Mouse (Mus musculus): ENCODE measurements around the gene Tmco1.
"Not testable (repeated sequence)": the region's sequence is repeated elsewhere in the genome, so short reads cannot be mapped to it uniquely, and the experiment has no call there.

The Tmco1 gene

GRCm38 (mm10) chr1:167339177-167339781 is 31.1 kb downstream of the Tmco1 start:
- no peak for DNase-seq

- no peak for DNase-seq
Observed at GRCm38 (mm10) chr1:167340111-167340787, 32.1 kb downstream of the Tmco1 start.

GRCm38 (mm10) chr1:167340910-167341528 is 32.8 kb downstream of the Tmco1 start:
- DNase-seq: no peak

DNA sequence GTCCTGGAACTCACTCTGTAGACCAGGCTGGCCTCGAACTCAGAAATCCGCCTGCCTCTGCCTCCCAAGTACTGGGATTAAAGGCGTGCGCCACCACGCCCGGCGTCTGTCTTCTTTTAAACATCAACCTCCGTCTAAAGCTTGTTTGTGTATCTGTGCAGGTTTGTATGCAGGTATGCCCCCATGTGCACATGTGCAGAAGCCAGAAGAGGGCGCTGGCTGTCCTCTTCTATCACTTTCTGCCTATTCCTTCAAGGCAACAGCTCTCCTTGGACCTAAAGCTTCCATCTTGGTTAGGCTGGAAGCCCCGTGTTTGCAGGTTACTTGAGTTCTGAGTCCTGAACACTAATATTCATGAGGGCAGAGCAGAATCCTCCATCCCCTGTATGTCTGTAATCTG is 34.7 kb downstream of the Tmco1 start:
- DNase-seq: no peak

- not testable (repeated sequence) for DNase-seq
Observed at GRCm38 (mm10) chr1:167345994-167346520, 37.9 kb downstream of the Tmco1 start.

DNA sequence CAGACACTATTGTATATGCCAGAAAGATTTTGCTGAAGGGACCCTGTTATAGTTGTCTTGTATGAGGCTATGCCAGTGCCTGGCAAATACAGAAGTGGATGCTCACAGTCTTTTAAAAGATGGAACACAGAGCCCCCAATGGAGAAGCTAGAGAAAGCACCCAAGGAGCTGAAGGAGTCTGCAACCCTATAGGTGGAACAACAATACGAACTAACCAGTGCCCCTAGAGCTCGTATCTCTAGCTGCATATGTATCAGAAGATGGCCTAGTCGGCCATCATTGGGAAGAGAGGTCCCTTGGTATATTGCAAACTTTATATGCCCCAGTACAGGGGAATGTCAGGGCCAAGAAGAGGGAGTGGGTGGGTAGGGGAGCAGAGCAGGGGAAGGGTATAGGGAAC is 41.0 kb downstream of the Tmco1 start:
- DNase-seq: not testable (repeated sequence)

- peak; percentile 96 to 97 for DNase-seq
Observed at GRCm38 (mm10) chr1:167349815-167350596, 41.8 kb downstream of the Tmco1 start, which contains the start of gene Aldh9a1. Gene Aldh9a1 (plus strand): TSS chr1:167349991.

GRCm38 (mm10) chr1:167350597-167351415 is 42.6 kb downstream of the Tmco1 start:
- DNase-seq: peak in 1 of 2 experiments; percentile 39

DNA sequence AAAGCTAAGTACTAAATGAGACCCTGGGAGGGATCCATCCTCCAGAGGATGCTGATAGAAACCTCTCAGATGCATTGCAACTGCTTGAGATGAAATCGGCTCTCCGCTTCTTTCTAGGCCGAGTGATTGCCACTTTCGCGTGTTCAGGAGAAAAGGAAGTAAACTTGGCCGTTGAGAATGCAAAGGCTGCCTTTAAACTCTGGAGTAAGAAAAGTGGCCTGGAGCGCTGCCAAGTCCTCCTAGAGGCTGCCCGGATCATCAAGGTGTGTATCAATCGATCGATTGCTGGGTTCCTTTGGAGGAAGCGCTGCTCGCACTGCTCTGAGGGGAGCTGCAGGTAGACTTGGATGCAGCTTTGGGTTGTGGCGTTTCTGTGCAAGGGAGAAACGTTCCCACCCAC is 44.2 kb downstream of the Tmco1 start:
- DNase-seq: peak in 1 of 2 experiments; percentile 49

- DNase-seq: no peak
Observed at GRCm38 (mm10) chr1:167357387-167357786, 49.2 kb downstream of the Tmco1 start.

GRCm38 (mm10) chr1:167358731-167359130 is 50.6 kb downstream of the Tmco1 start:
- DNase-seq: peak; percentile 62 to 84

DNA sequence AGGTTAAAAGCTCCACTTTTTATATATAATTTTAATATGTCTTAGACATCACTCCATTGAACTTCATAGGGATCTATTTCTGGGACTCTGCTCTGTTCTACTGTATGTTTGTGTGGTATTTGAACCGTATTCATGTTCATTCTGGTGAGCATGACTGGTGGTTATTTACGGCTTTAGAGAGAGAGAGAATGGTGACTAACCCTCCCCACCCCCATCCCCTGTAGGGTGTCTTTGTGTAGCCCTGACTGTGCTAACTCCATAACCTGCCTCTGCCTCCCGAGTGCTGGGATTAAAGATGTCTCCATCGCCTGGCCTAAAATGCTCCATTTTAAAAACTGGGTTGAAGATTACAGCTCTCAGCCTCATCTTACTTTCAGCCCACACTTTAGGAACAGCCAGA is 52.1 kb downstream of the Tmco1 start:
- DNase-seq: no peak

DNA sequence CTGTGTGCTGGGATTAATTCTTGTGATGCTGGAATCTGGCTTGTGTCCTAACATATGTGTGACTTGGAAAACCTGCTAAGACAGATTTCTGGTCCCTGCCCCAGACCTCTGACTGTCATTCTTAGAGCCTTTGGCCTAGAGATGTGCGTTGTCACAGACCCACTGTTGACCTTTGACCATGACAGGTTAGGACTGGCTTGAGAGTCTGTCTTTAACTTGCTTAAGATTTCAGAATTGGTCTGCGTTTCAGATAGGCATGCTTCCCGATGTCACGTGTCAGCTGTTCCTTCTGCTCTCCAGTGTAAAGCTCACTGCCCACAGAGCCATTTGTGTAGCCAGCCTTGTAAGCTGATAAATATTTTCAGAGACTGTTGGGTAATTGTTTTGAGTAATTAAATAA is 54.6 kb downstream of the Tmco1 start:
- DNase-seq: peak; percentile 58 to 79

- DNase-seq: no peak
Observed at GRCm38 (mm10) chr1:167363322-167363721, 55.1 kb downstream of the Tmco1 start.

- peak; percentile 75 to 87 for DNase-seq
Observed at GRCm38 (mm10) chr1:167365808-167366207, 57.6 kb downstream of the Tmco1 start.

- DNase-seq: peak; percentile 55 to 67
Observed at GRCm38 (mm10) chr1:167366621-167367020, 58.4 kb downstream of the Tmco1 start.

- DNase-seq: no peak
Observed at GRCm38 (mm10) chr1:167368018-167368417, 59.8 kb downstream of the Tmco1 start.

DNA sequence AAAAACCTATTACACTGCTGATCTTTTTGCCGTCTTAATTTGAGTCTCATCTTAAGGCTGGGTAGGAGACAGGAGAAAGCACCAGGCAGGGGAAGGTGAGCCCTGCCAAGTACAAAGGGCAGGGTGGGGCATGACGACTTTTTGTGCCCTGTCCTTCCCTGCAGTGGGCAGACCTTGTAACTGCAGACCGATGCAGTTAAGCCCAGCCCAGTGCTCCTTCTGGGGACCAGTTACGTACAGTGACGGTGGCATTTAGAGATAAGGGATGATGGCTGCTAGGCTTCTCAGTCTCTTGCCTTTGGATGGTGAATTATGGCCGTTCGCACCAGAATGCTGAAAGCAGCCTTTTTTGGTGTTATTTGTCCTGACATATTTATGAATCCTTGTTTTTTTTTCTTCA is 60.3 kb downstream of the Tmco1 start:
- peak in 1 of 2 experiments; percentile 51 for DNase-seq

DNA sequence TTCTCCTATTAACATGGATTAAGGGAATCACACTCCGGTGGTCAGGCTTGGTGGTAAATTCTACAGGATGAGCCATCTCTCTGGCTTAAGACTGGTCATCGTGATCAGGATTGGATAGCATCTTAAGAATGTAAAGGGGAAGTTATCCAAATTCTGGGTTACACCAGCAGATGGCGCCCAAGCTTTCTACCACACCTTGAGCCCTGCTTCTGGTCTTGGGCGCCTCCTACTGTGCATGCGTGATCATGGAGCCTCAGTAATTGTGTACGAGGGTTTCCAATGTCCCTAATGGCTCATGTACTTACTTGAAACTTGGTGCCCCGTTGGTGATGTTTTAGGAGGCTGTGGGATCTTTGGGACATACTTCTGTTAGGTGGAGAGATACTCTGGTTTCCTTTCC is 61.7 kb downstream of the Tmco1 start:
- peak; percentile 91 to 96 for DNase-seq

- no peak for DNase-seq
Observed at GRCm38 (mm10) chr1:167372739-167373138, 64.6 kb downstream of the Tmco1 start.

DNA sequence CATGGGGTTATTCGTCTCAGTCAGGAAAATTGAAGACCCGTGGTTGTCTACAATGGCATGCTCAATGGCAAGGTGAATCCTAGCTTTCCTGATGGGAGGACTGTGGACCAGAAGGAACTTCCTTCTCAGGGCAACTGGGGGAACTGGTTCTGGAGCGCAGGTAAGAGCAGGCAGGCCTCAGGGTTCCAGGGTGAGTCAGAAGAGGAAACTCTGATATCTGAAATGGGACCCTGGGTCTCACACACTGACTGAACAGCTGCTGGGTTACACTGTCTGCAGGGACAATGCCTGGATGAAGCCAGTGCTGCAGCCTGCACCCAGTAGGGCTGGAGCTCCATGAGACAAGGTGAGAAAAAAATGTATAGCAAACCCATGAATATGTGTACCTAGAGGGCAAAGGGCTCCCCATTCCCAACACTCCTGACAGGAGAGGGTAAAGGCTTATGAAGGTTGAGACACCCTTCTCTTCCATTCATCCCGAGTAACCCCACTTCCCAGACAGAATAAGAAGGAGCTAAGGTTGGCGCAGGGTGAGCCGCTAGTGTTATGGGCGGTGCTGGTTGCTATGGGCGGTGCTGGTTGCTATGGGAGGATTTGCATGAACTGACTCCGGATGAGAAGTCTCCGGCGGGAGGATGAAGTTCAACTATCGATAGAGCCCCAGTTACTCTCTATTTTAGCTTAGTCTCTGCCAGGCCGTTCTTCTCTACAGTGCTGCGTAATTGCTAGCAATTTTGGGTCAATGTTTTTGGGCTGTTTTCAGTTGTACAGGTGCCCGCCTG is 66.0 kb downstream of the Tmco1 start:
- peak; percentile 92 to 93 for DNase-seq
